Mouse (Mus musculus): Measurements from ENCODE around the gene Birc5. TPM values are rescaled to one million over a fixed set of nuclear protein-coding genes. Genes with fewer than 3 reads are reported as not detected.
A peak's percentile ranks its signal among the peaks of the same experiment; 100 is the strongest.
"Not testable (repeated sequence)": the region's sequence is repeated elsewhere in the genome, so short reads cannot be mapped to it uniquely, and the experiment has no call there.

Gene Birc5
- total RNA-seq (2021), result 1 to 10 TPM in 1 of 2 experiments, under 1 TPM in 1; 0.86 to 1.5 TPM
- long read RNA-seq, experiment 1, result 0 reads
- long read RNA-seq, experiment 2, result 0 reads

- H3K4me3 ChIP-seq, result peak within 1 kb of the TSS; percentile 80
- DNase-seq (ENCODE audit: low spot score in 2 of 2), result peak; percentile 94 to 96
- TF ChIP-seq CTCF (conservative IDR thresholded peaks at IDR 0.05), result 0 out of 2 replicates have a peak, but pooled peaks have one; percentile 12
- peak within 1 kb of the TSS; percentile 95 for H3K27ac ChIP-seq
Measured at GRCm38 (mm10) chr11:117848985-117849671, at the start of gene Birc5. Gene Birc5, plus strand, starts transcription at chr11:117849251.

- Histone ChIP-seq H3K27ac (no peak overlapping the region), H3K4me3 (no peak overlapping the region)
- no peak for DNase-seq (ENCODE audit: low spot score in 2 of 2)
- TF ChIP-seq CTCF (conservative IDR thresholded peaks at IDR 0.05), result no peak
Measured at GRCm38 (mm10) chr11:117800038-117800437, 49.0 kb upstream of the Birc5 start.

DNA sequence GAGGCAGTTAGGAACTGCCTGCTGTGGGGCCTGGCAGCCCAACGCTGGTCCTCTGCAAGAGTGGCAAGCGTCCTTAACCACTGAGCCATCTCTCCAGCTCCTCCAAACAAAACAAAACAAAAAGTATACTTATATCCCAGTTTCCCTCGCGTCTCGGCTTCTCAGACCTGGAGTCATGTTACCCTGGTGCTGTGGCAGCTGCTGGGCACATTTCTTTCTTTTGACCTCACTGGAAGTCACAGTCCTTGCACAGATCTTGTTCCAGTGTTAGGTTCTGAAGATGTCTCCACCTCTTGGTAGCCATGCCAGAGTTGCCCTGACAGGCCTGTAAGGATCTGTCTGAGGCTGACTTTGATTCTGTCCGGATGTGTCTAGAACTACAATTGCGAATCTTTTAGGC is 47.4 kb upstream of the Birc5 start:
- no peak for TF ChIP-seq CTCF (conservative IDR thresholded peaks at IDR 0.05)
- no peak for DNase-seq (ENCODE audit: low spot score in 2 of 2)
- Histone ChIP-seq H3K4me3 (no peak overlapping the region), H3K27ac (no peak overlapping the region)

- Histone ChIP-seq H3K4me3 (no peak overlapping the region), H3K27ac (no peak overlapping the region)
- no peak for TF ChIP-seq CTCF (conservative IDR thresholded peaks at IDR 0.05)
- no peak for DNase-seq (ENCODE audit: low spot score in 2 of 2)
Measured at GRCm38 (mm10) chr11:117803166-117803688, 45.8 kb upstream of the Birc5 start.

DNA sequence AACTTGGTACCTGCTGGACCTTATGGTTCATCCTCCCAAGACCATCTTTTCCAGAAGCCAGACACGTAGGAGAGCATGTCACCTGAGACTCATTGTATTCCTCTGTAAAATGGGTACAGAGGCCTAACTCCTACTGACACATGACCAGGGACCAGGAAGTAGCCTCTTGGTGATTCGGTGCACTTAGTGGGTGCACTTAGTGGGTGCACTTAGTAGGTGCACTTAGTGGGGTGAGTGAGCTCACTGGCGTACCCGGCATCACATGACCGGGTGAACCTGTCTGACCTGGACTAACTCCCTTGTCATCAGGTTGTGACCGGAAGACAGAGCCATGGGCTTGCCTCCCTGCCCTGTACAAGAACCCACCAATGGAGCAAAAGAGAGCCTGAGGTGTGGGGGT is 42.3 kb upstream of the Birc5 start:
- TF ChIP-seq CTCF (conservative IDR thresholded peaks at IDR 0.05), result no peak
- no peak for DNase-seq (ENCODE audit: low spot score in 2 of 2)
- Histone ChIP-seq H3K4me3 (no peak overlapping the region), H3K27ac (no peak overlapping the region)

- peak within 1 kb of the TSS; percentile 71 for H3K27ac ChIP-seq
- TF ChIP-seq CTCF (conservative IDR thresholded peaks at IDR 0.05), result no peak
- DNase-seq (ENCODE audit: low spot score in 2 of 2), result peak in 1 of 2 experiments; percentile 50
- H3K4me3 ChIP-seq, result peak within 1 kb of the TSS; percentile 85
Measured at GRCm38 (mm10) chr11:117809407-117810311, 39.4 kb upstream of the Birc5 start, which contains the start of the genes Gm20708 and Syngr2. Gene Gm20708, plus strand, starts transcription at chr11:117809668. Gene Syngr2, plus strand, starts transcription at chr11:117809668.

DNA sequence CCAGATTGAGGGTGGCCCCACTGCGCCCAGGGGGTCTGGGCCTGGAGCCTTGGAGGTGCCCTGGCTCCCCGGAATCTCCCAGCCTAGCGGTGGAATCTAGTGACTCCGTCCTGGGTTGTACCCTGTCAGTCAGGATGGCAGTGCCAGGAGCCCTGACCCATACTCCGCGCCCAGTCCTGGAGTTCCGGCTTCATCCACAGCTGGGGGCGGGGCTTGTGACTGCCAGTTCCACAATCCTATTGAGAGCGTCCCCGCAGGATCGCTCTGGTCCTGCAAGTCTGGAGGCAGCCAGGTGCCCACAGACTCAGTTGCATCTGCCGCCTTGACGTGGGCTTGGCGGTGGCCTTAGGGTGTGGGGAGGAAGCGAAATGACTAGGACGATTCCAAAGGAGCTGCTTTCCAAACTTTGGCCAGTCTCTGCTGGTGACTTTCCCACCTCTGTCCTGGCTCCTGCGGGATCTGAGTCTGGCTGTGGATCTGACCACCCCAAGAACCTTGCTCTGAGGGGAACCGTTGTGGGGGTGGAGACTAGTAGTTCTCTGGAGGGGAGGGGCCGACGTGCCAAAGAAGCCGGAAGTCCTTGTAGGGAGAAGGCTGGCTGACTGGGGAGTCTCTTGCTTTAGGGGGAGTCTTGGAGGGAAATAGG is 38.5 kb upstream of the Birc5 start:
- H3K4me3 ChIP-seq, result peak overlapping the region; percentile 85
- peak; percentile 72 for TF ChIP-seq CTCF (conservative IDR thresholded peaks at IDR 0.05)
- H3K27ac ChIP-seq, result peak overlapping the region; percentile 71
- DNase-seq (ENCODE audit: low spot score in 2 of 2), result peak; percentile 30 to 66

DNA sequence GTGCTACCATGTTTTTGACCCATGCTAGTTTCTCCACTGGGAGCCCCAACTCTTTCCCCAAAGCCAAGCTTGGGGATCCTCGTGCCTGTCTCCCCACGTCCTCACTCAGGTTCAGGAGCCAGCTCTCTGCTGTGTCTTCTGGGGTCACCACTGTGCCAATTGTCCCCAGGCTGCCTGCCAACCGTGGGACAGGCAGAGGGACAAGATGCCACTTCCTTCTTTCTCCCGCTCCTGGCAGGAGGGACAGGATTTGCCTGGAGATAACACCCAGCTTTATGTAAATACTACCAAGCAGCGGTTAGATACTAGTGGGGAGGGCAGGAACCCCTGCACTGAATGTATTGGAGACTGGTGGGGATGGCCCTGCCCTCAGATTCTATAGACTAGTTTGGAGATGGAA is 35.2 kb upstream of the Birc5 start:
- no peak for TF ChIP-seq CTCF (conservative IDR thresholded peaks at IDR 0.05)
- no peak overlapping the region for H3K27ac ChIP-seq
- H3K4me3 ChIP-seq, result no peak overlapping the region
- no peak for DNase-seq (ENCODE audit: low spot score in 2 of 2)

GRCm38 (mm10) chr11:117814704-117815366 is 34.2 kb upstream of the Birc5 start:
- TF ChIP-seq CTCF (conservative IDR thresholded peaks at IDR 0.05), result no peak
- DNase-seq (ENCODE audit: low spot score in 2 of 2), result no peak
- H3K4me3 ChIP-seq, result no peak overlapping the region
- H3K27ac ChIP-seq, result no peak overlapping the region

DNA sequence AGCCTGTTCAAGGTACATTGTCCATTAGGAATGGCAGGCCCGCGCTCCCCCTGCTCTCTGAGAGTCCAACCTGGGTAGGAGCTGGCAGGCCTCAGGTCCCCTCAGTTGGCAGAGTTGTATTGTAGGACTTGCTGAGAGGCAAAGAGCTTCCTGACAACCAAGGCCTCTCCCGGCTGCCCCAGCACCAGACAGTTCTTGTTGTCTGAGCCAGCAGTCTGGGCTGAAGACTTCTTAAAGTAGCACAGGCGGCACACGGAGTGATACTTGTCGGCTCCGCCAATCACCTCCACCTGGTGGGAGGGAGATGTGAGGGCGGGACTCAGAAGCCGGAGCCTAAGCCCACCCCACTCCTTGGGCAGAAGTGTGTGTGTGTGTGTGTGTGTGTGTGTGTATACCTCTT is 33.2 kb upstream of the Birc5 start:
- DNase-seq (ENCODE audit: low spot score in 2 of 2), result not testable (repeated sequence)

DNA sequence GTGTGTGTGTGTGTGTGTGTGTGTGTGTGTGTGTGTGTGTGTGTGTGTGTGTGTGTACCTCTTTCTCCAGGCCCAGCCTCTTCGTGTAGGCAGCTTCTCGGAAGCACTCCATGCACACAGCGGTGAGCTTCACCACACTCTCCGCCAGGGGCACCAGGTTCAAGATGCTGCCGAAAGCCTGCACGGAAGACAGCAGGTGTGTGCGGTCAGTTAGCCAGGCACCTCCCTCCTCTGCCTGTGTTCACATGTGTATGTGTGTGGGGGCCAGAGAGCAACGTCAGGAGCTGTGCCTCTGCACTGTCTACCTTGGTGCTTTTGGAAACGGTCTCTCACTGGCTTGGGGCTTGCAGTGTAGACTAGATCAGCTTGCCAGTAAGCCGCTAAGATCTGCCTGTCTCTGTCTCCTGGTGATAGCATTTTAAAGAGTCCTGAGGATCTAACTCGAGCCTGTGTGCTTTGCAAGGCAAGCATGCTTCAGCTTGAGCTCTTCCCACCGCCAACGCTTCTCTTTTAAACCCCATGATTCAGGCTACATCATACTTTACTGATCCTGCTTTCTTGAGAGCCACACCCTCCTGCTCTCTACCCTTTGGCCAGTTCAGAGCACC is 32.6 kb upstream of the Birc5 start:
- DNase-seq (ENCODE audit: low spot score in 2 of 2), result no peak
- TF ChIP-seq CTCF (conservative IDR thresholded peaks at IDR 0.05), result no peak
- no peak overlapping the region for H3K27ac ChIP-seq
- no peak overlapping the region for H3K4me3 ChIP-seq

More for the DNA sequence above, 33.2 kb upstream of the Birc5 start:
- H3K4me3 ChIP-seq, H3K27ac ChIP-seq: not testable (repeated sequence)

DNA sequence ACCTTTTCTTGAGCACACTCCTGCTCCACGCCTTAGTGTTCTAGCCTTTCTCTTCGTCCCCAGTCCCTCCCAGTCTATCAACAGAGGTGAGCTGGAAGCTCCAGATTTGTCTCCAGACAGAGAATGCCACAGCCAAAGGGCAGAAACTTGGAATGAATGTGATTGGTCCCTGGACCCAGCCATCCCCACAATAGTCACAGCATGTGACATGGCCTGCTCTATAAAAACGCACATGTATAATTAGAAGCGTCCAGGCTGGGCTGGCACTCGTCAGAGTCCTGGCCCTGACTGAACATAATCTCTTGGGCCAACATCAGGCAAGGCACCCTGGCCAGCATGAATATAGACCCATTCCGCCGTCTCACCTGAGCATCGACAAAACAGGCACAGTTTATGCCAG is 30.0 kb upstream of the Birc5 start:
- Histone ChIP-seq H3K4me3 (no peak overlapping the region), H3K27ac (no peak overlapping the region)
- TF ChIP-seq CTCF (conservative IDR thresholded peaks at IDR 0.05), result no peak
- DNase-seq (ENCODE audit: low spot score in 2 of 2), result no peak
